Mouse (Mus musculus) kidney, embryonic 15.5 days (tissue): Measurements from ENCODE around the gene Scn8a. TPM values are rescaled to one million over a fixed set of nuclear protein-coding genes. Genes with fewer than 3 reads are reported as not detected.

ENCODE experiments used
- ATAC-seq: fragments of 200-750 bp; cut with Nextera tagmentation; replicated peaks from 2 replicates; pipeline ENCODE4 v1.8.0; 2017; ENCODE audit warnings: moderate TSS enrichment; ENCODE audit not compliant: low FRiP score
- H3K27ac ChIP-seq: fragments of 300-500 bp; sonication (generic); 2 replicates; pipeline ENCODE4 v1.5.1; 2015; ENCODE audit warnings: mild to moderate bottlenecking, inconsistent platforms
- H3K27me3 ChIP-seq: fragments of 300-500 bp; sonication (generic); 2 replicates; pipeline ENCODE4 v1.6.1; 2015; ENCODE audit warnings: inconsistent platforms
- H3K36me3 ChIP-seq: fragments of 300-500 bp; sonication (generic); 2 replicates; pipeline ENCODE4 v1.6.1; 2015; ENCODE audit warnings: inconsistent platforms
- H3K4me1 ChIP-seq: fragments of 300-500 bp; sonication (generic); 2 replicates; pipeline ENCODE4 v1.6.1; 2015; ENCODE audit warnings: inconsistent platforms
- H3K4me2 ChIP-seq: fragments of 300-500 bp; sonication (generic); 2 replicates; pipeline ENCODE4 v1.6.1; 2015; ENCODE audit warnings: moderate library complexity, mild to moderate bottlenecking, inconsistent platforms
- H3K4me3 ChIP-seq: fragments of 300-500 bp; sonication (generic); replicated peaks from 2 replicates; pipeline ENCODE4 v1.5.1; 2015; ENCODE audit warnings: mild to moderate bottlenecking, inconsistent platforms
- H3K9ac ChIP-seq: fragments of 300-500 bp; sonication (generic); 2 replicates; pipeline ENCODE4 v1.6.1; 2015; ENCODE audit warnings: mild to moderate bottlenecking, inconsistent platforms
- H3K9me3 ChIP-seq: fragments of 300-500 bp; sonication (generic); replicated peaks from 2 replicates; pipeline ENCODE4 v1.6.1; 2016; ENCODE audit warnings: inconsistent platforms
- WGBS: fragments of 180-500 bp; shearing (Covaris S2); methylation state at CpG from one replicate; pipeline ENCODE4 v1.1.7; 2015; ENCODE audit warnings: mixed read lengths; 5-methylcytosine and 5-hydroxymethylcytosine counted together
- polyA plus RNA-seq: library from polyadenylated mRNA; unstranded; fragments of >200 nt; fragmentation: Nextera tagmentation; extraction: Ambion mirVana; gene quantifications from 2 replicates; pipeline ENCODE4 v1.2.1, GENCODE M21; 2015

The Scn8a gene
- polyA plus RNA-seq, 1 experiment from 2014 or later, result 13.3 TPM

DNA sequence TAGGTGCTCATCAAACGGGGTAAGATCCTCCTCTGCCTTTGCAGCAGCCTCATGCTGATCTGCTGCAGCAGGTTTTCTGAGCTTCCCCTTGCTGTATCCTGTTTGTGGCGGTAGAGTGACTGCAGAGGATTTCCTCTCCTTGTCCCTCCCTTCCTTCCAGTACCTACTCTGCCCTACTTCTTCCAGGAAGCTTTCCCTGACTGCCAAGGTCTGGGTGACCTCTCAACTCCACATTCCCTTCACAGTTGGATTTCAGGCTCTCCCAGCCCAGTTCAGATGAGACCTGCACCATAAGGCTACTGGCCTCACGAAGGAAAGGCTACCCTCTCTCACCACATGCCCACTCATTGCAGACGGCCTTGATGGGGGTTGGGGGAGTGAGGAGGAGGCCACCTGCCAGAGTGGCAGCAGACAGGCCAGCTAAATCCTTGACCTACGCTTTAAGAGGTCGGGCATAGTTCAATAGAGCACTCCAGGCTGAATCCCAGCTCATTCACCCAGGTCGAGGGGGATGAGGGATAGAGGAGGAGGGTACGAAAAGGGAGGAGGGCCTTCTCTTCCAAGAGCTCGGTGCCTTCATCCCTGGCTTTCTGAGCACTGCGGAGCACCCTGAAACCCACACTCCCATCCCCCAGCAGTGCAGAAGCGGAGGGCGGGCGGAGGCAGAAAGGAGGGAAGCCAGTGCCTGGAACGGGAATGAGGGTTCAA lies 222.6 kb downstream of the Scn8a start:
- peaks cover 49% of the 10 kb centered on the region for H3K27me3 ChIP-seq
- no peaks in the 10 kb centered on the region for H3K36me3 ChIP-seq
- peaks cover 42% of the 10 kb centered on the region for H3K4me1 ChIP-seq
- H3K9me3 ChIP-seq, result no peaks in the 10 kb centered on the region
- H3K4me2 ChIP-seq, result peak overlapping the region; percentile 48
- ATAC-seq, result peak; percentile 55
- H3K9ac ChIP-seq, result 0 out of 2 replicates have a peak overlapping the region, but pooled peaks have one; percentile 3
- peak overlapping the region; percentile 82 for H3K27ac ChIP-seq
- 25% methylated on average over 14 of the region's 14 CpGs for WGBS
- H3K4me3 ChIP-seq, result peak overlapping the region; percentile 11; the same call in 1 of the 2 replicates

DNA sequence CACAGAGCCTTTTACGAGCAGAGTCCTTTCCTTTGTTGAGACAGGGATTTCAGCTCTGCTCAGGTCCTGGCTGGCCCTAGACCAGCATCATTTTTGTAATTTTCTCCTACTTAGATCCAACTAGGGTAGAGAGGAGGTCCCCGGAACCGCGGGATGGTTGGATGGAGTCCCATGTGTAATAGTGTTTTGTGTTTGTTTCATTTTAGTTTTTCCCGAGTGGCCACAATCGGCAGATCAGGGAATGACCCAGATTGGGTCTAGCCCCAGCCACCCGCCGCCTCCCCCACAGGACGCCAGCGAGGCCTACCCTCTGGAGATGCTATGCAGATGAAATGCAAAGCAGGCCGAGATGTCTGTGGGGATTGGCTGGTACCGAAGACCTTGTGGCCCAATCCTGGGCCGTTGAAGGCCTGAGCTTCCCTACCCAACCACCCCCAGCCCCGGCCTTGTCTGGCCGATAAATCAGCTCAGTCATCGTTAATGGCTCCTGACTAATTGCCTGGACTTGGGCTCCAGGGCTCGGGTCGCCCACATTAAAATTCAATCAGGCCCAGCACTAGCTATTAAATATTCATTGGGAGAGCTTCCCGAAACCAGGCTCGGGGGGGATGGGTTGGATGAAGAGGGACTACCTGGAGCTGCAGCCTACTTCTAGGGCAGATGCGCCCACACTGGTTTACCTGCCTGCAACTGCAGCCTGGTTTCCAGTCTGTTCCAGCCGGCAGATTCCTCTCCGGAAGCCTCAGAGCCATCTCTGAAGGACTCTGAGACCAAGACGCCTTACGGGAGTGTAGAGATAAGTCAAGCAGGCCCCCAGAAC lies 223.4 kb downstream of the Scn8a start:
- Histone ChIP-seq H3K36me3 (no peaks in the 10 kb centered on the region), H3K27ac (peak overlapping the region; percentile 82), H3K9ac (0 out of 2 replicates have a peak overlapping the region, but pooled peaks have one; percentile 3), H3K9me3 (no peaks in the 10 kb centered on the region), H3K4me1 (peaks cover 50% of the 10 kb centered on the region), H3K27me3 (peaks cover 48% of the 10 kb centered on the region), H3K4me2 (peak overlapping the region; percentile 48), H3K4me3 (peak overlapping the region; percentile 11; the same call in 1 of the 2 replicates)
- peak; percentile 93 for ATAC-seq
- 10% methylated on average over 25 of the region's 25 CpGs for WGBS

DNA sequence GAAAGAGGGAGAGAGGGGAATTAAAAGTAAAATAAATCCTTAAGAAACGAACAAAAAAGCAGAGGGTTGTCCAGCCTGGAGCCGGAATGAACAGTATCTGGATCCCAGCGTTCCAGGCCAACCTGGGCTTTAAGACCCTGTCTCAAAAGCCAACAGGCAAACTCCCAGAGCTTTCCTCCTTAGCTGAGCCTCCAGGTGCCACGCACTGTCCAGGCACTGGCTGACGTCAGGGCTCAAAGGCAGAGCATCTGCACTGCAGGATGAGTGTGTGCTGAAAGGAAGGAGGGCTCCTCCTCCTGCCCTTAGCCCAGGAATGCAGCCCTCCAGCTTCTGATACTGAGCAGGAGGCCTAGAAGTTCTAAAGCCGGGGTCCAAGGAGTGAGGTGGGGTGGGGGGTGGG lies 224.3 kb downstream of the Scn8a start:
- Histone ChIP-seq H3K9me3 (no peaks in the 10 kb centered on the region), H3K4me3 (no peak overlapping the region), H3K36me3 (no peaks in the 10 kb centered on the region), H3K4me2 (no peak overlapping the region), H3K9ac (no peak overlapping the region), H3K27ac (peak overlapping the region; percentile 15; the same call in 1 of the 2 replicates), H3K27me3 (peaks cover 44% of the 10 kb centered on the region), H3K4me1 (peaks cover 59% of the 10 kb centered on the region)
- no peak for ATAC-seq
- 32% methylated on average over 6 of the region's 6 CpGs for WGBS

DNA sequence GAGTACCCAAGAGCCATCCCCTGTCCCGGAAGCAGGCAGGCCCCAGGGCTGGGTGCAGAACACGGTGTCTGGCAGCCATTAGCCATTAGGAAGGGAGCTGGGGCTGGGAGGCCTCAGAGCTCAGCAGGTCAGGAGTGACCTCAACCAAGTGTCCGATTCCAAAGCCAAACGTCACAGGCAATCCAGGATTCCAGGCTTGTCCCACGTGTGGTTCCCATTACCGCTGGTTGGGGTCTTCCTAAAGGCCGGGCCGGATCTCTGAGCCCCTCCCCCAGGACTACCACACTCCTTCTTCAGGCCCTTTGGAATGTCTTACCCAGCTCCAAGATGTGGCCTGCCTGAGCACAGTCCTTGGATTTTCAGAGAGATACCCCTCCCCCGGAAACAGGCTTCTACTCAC lies 225.3 kb downstream of the Scn8a start:
- Histone ChIP-seq H3K4me2 (no peak overlapping the region), H3K4me1 (peaks cover 60% of the 10 kb centered on the region), H3K27me3 (peaks cover 42% of the 10 kb centered on the region), H3K27ac (no peak overlapping the region), H3K4me3 (no peak overlapping the region), H3K9ac (no peak overlapping the region), H3K9me3 (no peaks in the 10 kb centered on the region), H3K36me3 (no peaks in the 10 kb centered on the region)
- WGBS, result 31% methylated on average over 9 of the region's 9 CpGs
- ATAC-seq, result no peak

DNA sequence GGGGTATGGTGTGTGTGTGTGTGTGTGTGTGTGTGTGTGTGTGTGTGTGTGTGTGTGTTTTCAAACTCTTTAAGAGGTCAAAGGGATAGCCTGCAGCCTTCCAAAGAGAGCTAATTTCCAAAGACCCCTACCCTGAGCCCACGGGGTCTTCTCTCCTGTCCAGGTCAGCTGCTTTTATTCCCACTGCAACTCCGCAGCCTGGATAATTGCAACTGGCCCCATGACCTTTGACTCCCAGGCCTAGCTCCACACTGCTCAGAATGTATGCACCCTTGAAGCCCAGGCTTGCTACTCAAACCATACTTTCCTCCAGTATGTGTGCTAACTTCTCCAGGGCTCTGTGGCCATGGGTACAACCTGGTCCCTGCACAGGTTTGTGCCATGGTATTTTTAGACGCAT lies 225.7 kb downstream of the Scn8a start:
- no peak overlapping the region for H3K27ac ChIP-seq
- H3K9ac ChIP-seq, result no peak overlapping the region
- no peaks in the 10 kb centered on the region for H3K9me3 ChIP-seq
- peaks cover 39% of the 10 kb centered on the region for H3K27me3 ChIP-seq
- no peak for ATAC-seq
- H3K4me3 ChIP-seq, result no peak overlapping the region
- H3K4me1 ChIP-seq, result peaks cover 60% of the 10 kb centered on the region
- H3K36me3 ChIP-seq, result no peaks in the 10 kb centered on the region
- 45% methylated on average over 3 of the region's 3 CpGs for WGBS
- H3K4me2 ChIP-seq, result no peak overlapping the region

Other genes with a start within 250 kb of the Scn8a start
- gene Smagp, start 232.9 kb upstream of the Scn8a start, polyA plus RNA-seq, result 30.0 and 33.1 TPM in 2 replicates
- gene Bin2, start 200.3 kb upstream of the Scn8a start, polyA plus RNA-seq, result 2.6 and 3.2 TPM in 2 replicates
- gene Cela1, start 181.9 kb upstream of the Scn8a start, polyA plus RNA-seq, result 16.5 and 18.3 TPM in 2 replicates
- gene Galnt6, start 140.5 kb upstream of the Scn8a start, polyA plus RNA-seq, result 1.0 and 2.4 TPM in 2 replicates
- gene Slc4a8, start 108.1 kb upstream of the Scn8a start, polyA plus RNA-seq, result 9.6 and 9.9 TPM in 2 replicates
- gene Gm47841, start 177.5 kb downstream of the Scn8a start, polyA plus RNA-seq, result not detected in 2 replicates
- gene Fignl2, start 208.7 kb downstream of the Scn8a start, polyA plus RNA-seq, result 0.22 and 0.44 TPM in 2 replicates
- gene Ankrd33, start 245.9 kb downstream of the Scn8a start, polyA plus RNA-seq, result not detected in 2 replicates